Mouse (Mus musculus): ENCODE results near the gene Kat8. TPM values are rescaled to one million over a fixed set of nuclear protein-coding genes. Genes with fewer than 3 reads are reported as not detected.
A peak's percentile ranks its signal among the peaks of the same experiment; 100 is the strongest.

The Kat8 gene
- polyA plus RNA-seq, 2 experiments = 39.1 to 43.4 TPM

DNA sequence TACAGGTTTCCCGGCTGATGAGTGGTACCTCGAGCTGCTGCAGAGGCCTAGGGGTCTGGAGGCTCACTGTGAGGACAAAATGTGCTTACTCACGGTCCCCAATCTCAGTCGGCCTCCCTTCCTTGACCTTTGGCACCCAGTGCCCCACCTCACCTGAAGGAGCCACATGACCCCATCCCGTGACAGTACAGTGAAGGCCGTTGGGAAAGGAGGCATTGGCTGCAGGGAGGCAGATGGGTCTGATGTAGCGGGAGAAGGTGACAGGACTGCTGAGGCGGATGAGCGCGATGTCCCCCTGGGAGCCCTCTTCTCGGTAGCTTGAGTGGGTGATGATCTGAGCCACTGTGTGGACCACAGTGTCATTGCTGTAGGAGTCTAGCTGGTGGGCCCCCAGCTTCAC, 14.5 kb downstream of the Kat8 start:
- DNase-seq (ENCODE audit: low spot score) = no peak
- ATAC-seq (ENCODE audit: low FRiP score, low read depth) = no peak
- Histone ChIP-seq H3K4me1 (ENCODE audit: control insufficient read depth, insufficient read depth, low read length) (peaks cover 11% of the 10 kb centered on the region), H3K4me3 (replicated peaks; ENCODE audit: low read length) (no peak overlapping the region), H3K27me3 (ENCODE audit: control insufficient read depth, insufficient read depth, low read length) (peaks cover 12% of the 10 kb centered on the region), H3K9ac (ENCODE audit: low read depth, low read length, severe bottlenecking) (no peak overlapping the region), H3K36me3 (ENCODE audit: control insufficient read depth, insufficient read depth, low read length) (peaks cover 32% of the 10 kb centered on the region), H3K4me2 (replicated peaks; ENCODE audit: low read depth, low read length, severe bottlenecking) (no peak overlapping the region), H3K27ac (replicated peaks; ENCODE audit: low read depth, low read length) (no peak overlapping the region), H3K9me3 (ENCODE audit: control insufficient read depth, low read length) (no peaks in the 10 kb centered on the region)
- no peak for TF ChIP-seq POLR2A (IDR thresholded peaks at IDR 0.05; ENCODE audit: borderline replicate concordance, extremely low read depth, insufficient read depth, insufficient read length)
- WGBS = 80% methylated on average over 11 of the region's 11 CpGs

DNA sequence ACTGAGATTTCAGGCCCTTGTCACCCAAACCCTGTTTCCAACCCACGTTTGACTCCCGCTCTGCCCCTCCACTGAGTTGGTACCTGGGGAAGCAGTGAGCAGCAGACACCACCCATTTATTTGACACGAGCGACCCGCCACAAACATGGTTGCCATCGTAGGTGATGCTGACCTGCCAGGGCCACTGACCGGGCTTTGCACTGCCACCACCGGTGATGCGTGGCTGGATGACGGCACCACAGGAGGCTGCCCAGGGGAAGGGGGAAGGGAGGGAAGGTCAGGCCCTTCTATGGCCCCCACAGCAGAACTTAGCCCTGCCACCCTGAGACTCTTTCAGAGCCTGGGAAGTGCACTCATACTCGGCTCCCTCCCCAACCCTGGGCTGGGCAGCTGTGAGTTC, 15.4 kb downstream of the Kat8 start:
- H3K27me3 ChIP-seq (ENCODE audit: control insufficient read depth, insufficient read depth, low read length) = peaks cover 12% of the 10 kb centered on the region
- TF ChIP-seq POLR2A (IDR thresholded peaks at IDR 0.05; ENCODE audit: borderline replicate concordance, extremely low read depth, insufficient read depth, insufficient read length) = no peak

DNA sequence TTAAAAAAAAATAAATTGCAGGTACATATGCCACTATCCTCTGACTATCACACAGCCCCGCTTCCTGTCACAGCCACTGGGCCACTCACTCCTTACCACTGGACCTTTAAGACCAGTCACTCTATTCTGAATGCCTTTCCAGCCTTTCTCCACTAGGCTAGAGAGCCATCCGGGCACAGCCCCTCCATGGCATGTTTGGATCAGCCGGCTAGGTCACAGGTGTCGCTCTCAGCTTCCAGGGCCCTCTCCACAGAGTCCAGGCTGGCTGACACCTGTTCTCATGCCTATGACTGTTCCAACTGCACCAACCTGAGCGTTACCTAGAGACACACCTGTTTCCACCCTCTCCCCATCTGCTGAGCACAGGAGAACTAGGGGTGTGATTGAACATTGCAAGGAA, 16.3 kb downstream of the Kat8 start:
- Histone ChIP-seq H3K36me3 (ENCODE audit: control insufficient read depth, insufficient read depth, low read length) (peaks cover 21% of the 10 kb centered on the region), H3K4me3 (replicated peaks; ENCODE audit: low read length) (no peak overlapping the region; the same call in 1 of the 2 replicates), H3K27me3 (ENCODE audit: control insufficient read depth, insufficient read depth, low read length) (peaks cover 12% of the 10 kb centered on the region), H3K27ac (replicated peaks; ENCODE audit: low read depth, low read length) (no peak overlapping the region), H3K9ac (ENCODE audit: low read depth, low read length, severe bottlenecking) (0 out of 2 replicates have a peak overlapping the region, but pooled peaks have one; percentile 50), H3K4me1 (ENCODE audit: control insufficient read depth, insufficient read depth, low read length) (peaks cover 11% of the 10 kb centered on the region), H3K4me2 (replicated peaks; ENCODE audit: low read depth, low read length, severe bottlenecking) (peak overlapping the region; percentile 45; the same call in 1 of the 2 replicates), H3K9me3 (ENCODE audit: control insufficient read depth, low read length) (no peaks in the 10 kb centered on the region)
- DNase-seq (ENCODE audit: low spot score) (no peak), ATAC-seq (ENCODE audit: low FRiP score, low read depth) (no peak)
- no peak for TF ChIP-seq POLR2A (IDR thresholded peaks at IDR 0.05; ENCODE audit: borderline replicate concordance, extremely low read depth, insufficient read depth, insufficient read length)
- 56% methylated on average over 5 of the region's 5 CpGs for WGBS

More for the DNA sequence above, 15.4 kb downstream of the Kat8 start:
- Histone ChIP-seq H3K9me3 (ENCODE audit: control insufficient read depth, low read length) (no peaks in the 10 kb centered on the region), H3K27ac (replicated peaks; ENCODE audit: low read depth, low read length) (no peak overlapping the region), H3K4me1 (ENCODE audit: control insufficient read depth, insufficient read depth, low read length) (peaks cover 11% of the 10 kb centered on the region), H3K4me3 (replicated peaks; ENCODE audit: low read length) (no peak overlapping the region), H3K36me3 (ENCODE audit: control insufficient read depth, insufficient read depth, low read length) (peaks cover 24% of the 10 kb centered on the region), H3K4me2 (replicated peaks; ENCODE audit: low read depth, low read length, severe bottlenecking) (no peak overlapping the region), H3K9ac (ENCODE audit: low read depth, low read length, severe bottlenecking) (no peak overlapping the region)
- 78% methylated on average over 11 of the region's 11 CpGs for WGBS
- ATAC-seq (ENCODE audit: low FRiP score, low read depth) (no peak), DNase-seq (ENCODE audit: low spot score) (no peak)

DNA sequence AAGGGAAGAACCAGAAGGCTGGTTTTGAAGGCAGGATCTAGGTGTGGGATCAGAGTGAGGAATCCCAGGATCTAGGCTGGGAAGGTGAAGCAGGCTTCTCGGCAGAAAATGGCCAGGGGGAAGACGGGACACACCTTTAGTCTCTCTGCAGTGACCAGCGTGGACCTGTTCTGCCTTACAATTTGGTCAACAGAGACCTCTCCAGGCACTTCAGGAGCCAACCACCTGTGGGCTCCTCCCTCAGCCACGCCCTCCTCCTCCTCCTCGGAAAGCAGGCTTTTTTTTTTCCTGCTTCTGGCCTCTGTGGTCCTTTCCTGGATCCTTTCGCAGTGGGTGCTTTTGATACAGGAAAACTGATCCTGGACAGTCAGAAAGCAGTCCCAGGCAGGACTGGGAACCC, 17.6 kb downstream of the Kat8 start, which contains the start of gene Prss8:
TSS of gene Prss8 (minus strand) at position 182 of the 400 bp plus-strand sequence.
- Histone ChIP-seq H3K27me3 (ENCODE audit: control insufficient read depth, insufficient read depth, low read length) (peaks cover 12% of the 10 kb centered on the region), H3K36me3 (ENCODE audit: control insufficient read depth, insufficient read depth, low read length) (peaks cover 10% of the 10 kb centered on the region), H3K27ac (replicated peaks; ENCODE audit: low read depth, low read length) (no peak within 1 kb of the TSS), H3K4me1 (ENCODE audit: control insufficient read depth, insufficient read depth, low read length) (peaks cover 14% of the 10 kb centered on the region), H3K9me3 (ENCODE audit: control insufficient read depth, low read length) (no peaks in the 10 kb centered on the region), H3K4me2 (replicated peaks; ENCODE audit: low read depth, low read length, severe bottlenecking) (peak within 1 kb of the TSS; percentile 45), H3K4me3 (replicated peaks; ENCODE audit: low read length) (peak within 1 kb of the TSS; percentile 29), H3K9ac (ENCODE audit: low read depth, low read length, severe bottlenecking) (peak within 1 kb of the TSS; percentile 50)
- DNase-seq (ENCODE audit: low spot score) (no peak), ATAC-seq (ENCODE audit: low FRiP score, low read depth) (no peak)
- no peak for TF ChIP-seq POLR2A (IDR thresholded peaks at IDR 0.05; ENCODE audit: borderline replicate concordance, extremely low read depth, insufficient read depth, insufficient read length)
- 8% methylated on average over 5 of the region's 6 CpGs for WGBS

DNA sequence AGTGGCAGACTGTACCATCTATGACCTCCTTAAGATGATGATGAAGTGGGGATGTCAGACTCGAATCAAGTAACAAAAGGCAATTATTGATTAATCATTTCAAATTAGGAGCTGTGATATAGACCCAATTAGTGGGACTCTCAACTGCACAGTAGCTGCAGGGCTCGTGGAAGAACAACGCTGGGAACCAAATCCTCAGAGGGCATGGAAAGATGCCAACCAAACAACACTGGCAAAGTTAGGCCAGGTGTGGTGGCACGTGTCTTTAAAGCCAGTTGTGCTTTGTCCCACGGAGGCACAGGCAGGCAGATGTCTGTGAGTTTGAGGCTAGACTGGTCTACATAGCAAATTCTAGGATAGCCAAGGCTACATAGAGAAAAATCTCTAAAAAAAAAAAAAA, 18.3 kb downstream of the Kat8 start:
- WGBS = 72% methylated on average over 5 of the region's 5 CpGs

More for the DNA sequence above, 18.3 kb downstream of the Kat8 start:
- H3K9me3 ChIP-seq (ENCODE audit: control insufficient read depth, low read length) = no peaks in the 10 kb centered on the region
- peaks cover 14% of the 10 kb centered on the region for H3K4me1 ChIP-seq (ENCODE audit: control insufficient read depth, insufficient read depth, low read length)
- H3K36me3 ChIP-seq (ENCODE audit: control insufficient read depth, insufficient read depth, low read length) = peaks cover 10% of the 10 kb centered on the region
- H3K9ac ChIP-seq (ENCODE audit: low read depth, low read length, severe bottlenecking) = no peak overlapping the region
- ATAC-seq (ENCODE audit: low FRiP score, low read depth) = no peak
- peaks cover 12% of the 10 kb centered on the region for H3K27me3 ChIP-seq (ENCODE audit: control insufficient read depth, insufficient read depth, low read length)
- DNase-seq (ENCODE audit: low spot score) = no peak
- no peak overlapping the region for H3K4me3 ChIP-seq (replicated peaks; ENCODE audit: low read length)
- no peak for TF ChIP-seq POLR2A (IDR thresholded peaks at IDR 0.05; ENCODE audit: borderline replicate concordance, extremely low read depth, insufficient read depth, insufficient read length)
- H3K4me2 ChIP-seq (replicated peaks; ENCODE audit: low read depth, low read length, severe bottlenecking) = no peak overlapping the region
- H3K27ac ChIP-seq (replicated peaks; ENCODE audit: low read depth, low read length) = no peak overlapping the region
